Mouse (Mus musculus): ENCODE data around the gene Runx3. TPM values are rescaled to one million over a fixed set of nuclear protein-coding genes. Genes with fewer than 3 reads are reported as not detected.

Runx3 gene
- polyA plus RNA-seq, 1 experiment, result 1.4 TPM

DNA sequence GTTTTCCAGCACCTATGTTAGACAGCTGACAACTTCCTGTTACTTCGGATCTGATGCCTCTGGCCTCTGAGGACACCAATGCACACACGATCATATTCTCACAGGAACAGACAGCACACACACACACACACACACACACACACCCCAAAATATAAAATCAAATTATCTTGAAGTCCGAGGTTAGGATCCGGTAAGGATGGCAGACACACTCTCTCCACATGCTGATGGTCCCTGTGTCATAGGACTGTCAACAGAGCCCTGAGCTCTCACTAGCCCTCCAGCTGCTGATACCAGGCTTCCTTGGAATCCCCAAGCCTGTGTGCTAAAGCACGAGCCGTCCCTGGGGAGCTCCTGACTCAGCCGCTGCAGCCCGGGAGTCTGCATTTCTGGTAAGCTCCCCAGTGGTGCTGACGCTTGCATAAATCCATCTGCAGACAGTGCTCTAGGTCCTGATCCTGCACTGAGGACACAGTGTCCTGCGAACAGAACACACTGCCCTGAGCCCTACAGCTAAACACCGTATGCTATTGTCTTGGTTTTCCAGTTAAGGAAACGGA, 69.1 kb downstream of the Runx3 start:
- DNase-seq, result peak; percentile 17
- Histone ChIP-seq H3K36me3 (ENCODE audit: control insufficient read depth, insufficient read depth, low read length) (no peaks in the 10 kb centered on the region), H3K27me3 (replicated peaks; ENCODE audit: control insufficient read depth, insufficient read depth, low read length) (no peaks in the 10 kb centered on the region), H3K4me3 (ENCODE audit: insufficient read depth, low read depth, low read length) (no peak overlapping the region), H3K4me1 (ENCODE audit: control insufficient read depth, insufficient read depth, low read length) (no peaks in the 10 kb centered on the region), H3K27ac (ENCODE audit: insufficient read depth, low read depth, low read length) (no peak overlapping the region)
- TF ChIP-seq CTCF (conservative IDR thresholded peaks at IDR 0.05; ENCODE audit: insufficient read depth, insufficient read length, low read depth, low read length) (no peak), POLR2A (IDR thresholded peaks at IDR 0.05; ENCODE audit: low read depth, low read length) (no peak)
- WGBS, result 83% methylated on average over 12 of the region's 12 CpGs

DNA sequence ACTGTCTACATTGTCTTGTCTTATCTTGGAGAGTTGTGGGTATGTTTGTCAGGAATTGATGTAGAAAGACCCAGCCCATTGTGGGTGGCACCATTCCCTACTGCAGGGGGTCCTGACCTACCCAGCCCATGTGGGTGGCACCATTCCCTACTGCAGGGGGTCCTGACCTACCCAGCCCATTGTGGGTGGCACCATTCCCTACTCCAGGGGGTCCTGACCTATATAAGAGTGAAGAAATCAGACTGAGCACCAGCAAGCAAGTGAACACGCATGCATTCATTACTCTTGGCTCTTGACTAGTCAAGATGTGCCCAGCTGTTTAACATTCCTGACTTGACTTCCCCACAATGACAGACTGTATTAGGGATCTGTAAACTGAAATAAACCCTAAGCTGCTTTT, 69.9 kb downstream of the Runx3 start:
- H3K4me1 ChIP-seq (ENCODE audit: control insufficient read depth, insufficient read depth, low read length), result no peaks in the 10 kb centered on the region
- WGBS, result 87% methylated on average over 1 of the region's 1 CpGs
- H3K27ac ChIP-seq (ENCODE audit: insufficient read depth, low read depth, low read length), result no peak overlapping the region
- no peak for DNase-seq
- no peaks in the 10 kb centered on the region for H3K27me3 ChIP-seq (replicated peaks; ENCODE audit: control insufficient read depth, insufficient read depth, low read length)
- H3K36me3 ChIP-seq (ENCODE audit: control insufficient read depth, insufficient read depth, low read length), result no peaks in the 10 kb centered on the region
- H3K4me3 ChIP-seq (ENCODE audit: insufficient read depth, low read depth, low read length), result no peak overlapping the region
- no peak for TF ChIP-seq POLR2A (IDR thresholded peaks at IDR 0.05; ENCODE audit: low read depth, low read length)
- TF ChIP-seq CTCF (conservative IDR thresholded peaks at IDR 0.05; ENCODE audit: insufficient read depth, insufficient read length, low read depth, low read length), result no peak

DNA sequence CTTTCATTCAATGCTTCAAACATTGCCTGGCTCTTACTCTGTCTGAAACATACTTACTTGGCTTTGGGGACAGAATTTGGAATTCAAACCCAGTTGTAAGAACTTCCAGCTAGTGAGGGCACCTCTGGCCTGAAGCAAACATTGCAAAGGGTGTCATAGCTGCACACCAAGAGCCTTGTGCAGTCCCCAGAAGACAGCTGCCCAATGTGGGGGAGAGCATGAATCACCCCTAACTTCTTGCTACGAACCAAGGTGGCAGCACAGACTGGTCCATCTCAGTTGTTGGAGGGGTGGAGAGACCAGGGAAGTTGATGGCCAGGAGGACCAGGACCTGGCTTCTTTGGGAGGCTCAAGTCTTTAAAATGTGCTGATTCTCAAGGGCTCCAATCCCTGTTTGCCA, 70.7 kb downstream of the Runx3 start:
- no peak for DNase-seq
- Histone ChIP-seq H3K36me3 (ENCODE audit: control insufficient read depth, insufficient read depth, low read length) (no peaks in the 10 kb centered on the region), H3K4me1 (ENCODE audit: control insufficient read depth, insufficient read depth, low read length) (no peaks in the 10 kb centered on the region), H3K27me3 (replicated peaks; ENCODE audit: control insufficient read depth, insufficient read depth, low read length) (no peaks in the 10 kb centered on the region), H3K27ac (ENCODE audit: insufficient read depth, low read depth, low read length) (no peak overlapping the region), H3K4me3 (ENCODE audit: insufficient read depth, low read depth, low read length) (no peak overlapping the region)
- TF ChIP-seq CTCF (conservative IDR thresholded peaks at IDR 0.05; ENCODE audit: insufficient read depth, insufficient read length, low read depth, low read length) (no peak), POLR2A (IDR thresholded peaks at IDR 0.05; ENCODE audit: low read depth, low read length) (no peak)
- 88% methylated on average over 1 of the region's 1 CpGs for WGBS

DNA sequence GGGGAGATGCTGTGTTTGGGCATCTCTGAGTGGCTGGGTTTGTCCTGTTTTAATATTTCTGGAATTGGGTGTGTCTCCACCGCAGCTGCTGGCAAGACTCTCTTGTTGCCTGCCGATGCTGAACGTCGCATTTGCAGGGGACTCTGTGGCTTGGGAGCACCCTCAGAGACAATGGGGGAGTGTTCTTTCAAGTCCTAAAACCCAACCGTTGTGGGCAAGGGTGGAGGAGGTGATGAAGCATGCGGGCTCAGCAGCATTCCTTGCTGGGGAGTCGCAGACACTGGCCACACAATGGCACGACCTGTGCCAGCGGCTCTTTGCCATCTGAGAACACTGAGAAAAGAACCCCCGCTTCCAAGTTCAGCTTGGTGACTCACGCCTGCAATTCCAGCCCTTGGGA, 71.2 kb downstream of the Runx3 start:
- Histone ChIP-seq H3K4me3 (ENCODE audit: insufficient read depth, low read depth, low read length) (no peak overlapping the region), H3K27me3 (replicated peaks; ENCODE audit: control insufficient read depth, insufficient read depth, low read length) (no peaks in the 10 kb centered on the region), H3K27ac (ENCODE audit: insufficient read depth, low read depth, low read length) (no peak overlapping the region), H3K36me3 (ENCODE audit: control insufficient read depth, insufficient read depth, low read length) (no peaks in the 10 kb centered on the region), H3K4me1 (ENCODE audit: control insufficient read depth, insufficient read depth, low read length) (no peaks in the 10 kb centered on the region)
- no peak for TF ChIP-seq CTCF (conservative IDR thresholded peaks at IDR 0.05; ENCODE audit: insufficient read depth, insufficient read length, low read depth, low read length)
- 57% methylated on average over 11 of the region's 11 CpGs for WGBS
- no peak for DNase-seq

DNA sequence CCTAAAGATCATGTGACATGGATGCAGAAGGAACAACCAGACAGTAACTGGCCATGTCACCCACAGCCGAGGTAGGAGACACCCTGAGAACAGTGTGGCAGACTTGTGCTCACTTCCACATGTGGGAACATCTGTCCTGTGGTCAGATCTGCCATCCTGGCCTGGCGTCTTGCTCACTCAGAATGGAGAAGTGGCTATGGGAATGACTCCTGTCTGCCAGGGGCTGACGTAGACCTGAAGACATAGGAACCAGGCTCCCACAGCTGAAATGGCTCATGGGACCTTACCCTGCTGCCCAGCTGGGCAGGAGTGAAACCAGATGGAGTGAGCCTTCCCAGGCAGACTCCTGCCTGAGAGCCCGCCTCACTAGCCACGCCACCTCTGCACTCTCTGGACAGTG, 72.4 kb downstream of the Runx3 start:
- Histone ChIP-seq H3K36me3 (ENCODE audit: control insufficient read depth, insufficient read depth, low read length) (no peaks in the 10 kb centered on the region), H3K27me3 (replicated peaks; ENCODE audit: control insufficient read depth, insufficient read depth, low read length) (no peaks in the 10 kb centered on the region), H3K4me3 (ENCODE audit: insufficient read depth, low read depth, low read length) (no peak overlapping the region), H3K27ac (ENCODE audit: insufficient read depth, low read depth, low read length) (no peak overlapping the region), H3K4me1 (ENCODE audit: control insufficient read depth, insufficient read depth, low read length) (no peaks in the 10 kb centered on the region)
- TF ChIP-seq CTCF (conservative IDR thresholded peaks at IDR 0.05; ENCODE audit: insufficient read depth, insufficient read length, low read depth, low read length) (no peak), POLR2A (IDR thresholded peaks at IDR 0.05; ENCODE audit: low read depth, low read length) (no peak)
- WGBS, result 76% methylated on average over 5 of the region's 5 CpGs
- peak; percentile 29 for DNase-seq

DNA sequence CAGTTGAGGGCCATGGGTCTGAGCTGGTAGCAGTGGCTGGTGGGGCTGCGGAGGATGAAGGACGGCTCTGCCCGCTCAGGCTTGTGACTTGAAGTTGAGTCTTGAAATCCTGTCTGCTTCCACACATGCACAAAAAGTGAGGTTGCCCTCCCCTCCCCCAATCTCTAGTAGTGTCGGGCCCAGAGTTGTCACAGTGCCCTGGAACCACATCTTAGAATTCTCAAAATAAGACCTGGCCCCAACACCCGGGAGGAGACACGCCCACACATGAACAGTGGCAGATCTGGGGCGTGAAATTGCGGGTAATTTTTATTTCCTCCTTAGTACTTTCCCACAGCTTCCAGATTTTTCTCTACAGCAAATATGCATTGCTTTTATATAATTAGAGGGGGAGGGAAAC, 77.4 kb downstream of the Runx3 start:
- H3K4me3 ChIP-seq (ENCODE audit: insufficient read depth, low read depth, low read length), result no peak overlapping the region
- no peak for TF ChIP-seq POLR2A (IDR thresholded peaks at IDR 0.05; ENCODE audit: low read depth, low read length)
- no peak for TF ChIP-seq CTCF (conservative IDR thresholded peaks at IDR 0.05; ENCODE audit: insufficient read depth, insufficient read length, low read depth, low read length)
- H3K36me3 ChIP-seq (ENCODE audit: control insufficient read depth, insufficient read depth, low read length), result no peaks in the 10 kb centered on the region
- no peaks in the 10 kb centered on the region for H3K27me3 ChIP-seq (replicated peaks; ENCODE audit: control insufficient read depth, insufficient read depth, low read length)
- H3K27ac ChIP-seq (ENCODE audit: insufficient read depth, low read depth, low read length), result no peak overlapping the region
- 45% methylated on average over 8 of the region's 8 CpGs for WGBS
- no peaks in the 10 kb centered on the region for H3K4me1 ChIP-seq (ENCODE audit: control insufficient read depth, insufficient read depth, low read length)
- DNase-seq, result no peak

DNA sequence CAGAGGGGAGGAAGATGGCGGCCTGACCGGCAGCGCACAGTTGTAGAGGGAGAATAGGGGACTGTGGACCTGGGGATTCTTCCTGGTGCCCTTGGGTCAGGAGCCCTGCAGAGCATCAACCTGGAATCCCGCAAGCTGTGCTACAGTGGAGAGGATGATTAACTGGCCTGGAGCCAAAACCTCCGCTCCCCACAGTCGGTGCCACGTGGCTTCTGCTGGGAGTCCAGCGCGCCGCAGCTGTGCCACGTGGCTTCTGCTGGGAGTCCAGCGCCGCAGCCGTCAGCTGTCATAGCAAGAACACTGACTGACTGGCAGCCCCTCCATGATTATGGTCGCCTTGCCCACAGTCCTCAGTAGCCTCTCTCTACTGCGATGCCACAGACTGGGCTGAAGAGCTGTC, 81.3 kb downstream of the Runx3 start:
- H3K4me1 ChIP-seq (ENCODE audit: control insufficient read depth, insufficient read depth, low read length), result no peaks in the 10 kb centered on the region
- H3K27ac ChIP-seq (ENCODE audit: insufficient read depth, low read depth, low read length), result no peak overlapping the region
- TF ChIP-seq POLR2A (IDR thresholded peaks at IDR 0.05; ENCODE audit: low read depth, low read length) (no peak), CTCF (conservative IDR thresholded peaks at IDR 0.05; ENCODE audit: insufficient read depth, insufficient read length, low read depth, low read length) (no peak)
- WGBS, result 79% methylated on average over 16 of the region's 16 CpGs
- no peaks in the 10 kb centered on the region for H3K27me3 ChIP-seq (replicated peaks; ENCODE audit: control insufficient read depth, insufficient read depth, low read length)
- H3K36me3 ChIP-seq (ENCODE audit: control insufficient read depth, insufficient read depth, low read length), result no peaks in the 10 kb centered on the region
- DNase-seq, result no peak
- no peak overlapping the region for H3K4me3 ChIP-seq (ENCODE audit: insufficient read depth, low read depth, low read length)

Data from kidney, adult 2 months (tissue).